Mouse (Mus musculus) thymus, adult 2 months (tissue): ENCODE measurements at regions not wholly inside any gene's neighbourhood (a gene's known extent, or its start where the extent isn't known, plus 50 kb on each side); places are given as distances from the start of the nearest gene placed in this dataset.

ENCODE experiments used
- DNase-seq: peaks from one replicate; pipeline ENCODE4 v3.0.0; 2021
- H3K27ac ChIP-seq: fragments of 200-500 bp; 2 replicates; pipeline ENCODE4 v1.5.1; 2012; ENCODE audit warnings: low read length, control low read depth; ENCODE audit not compliant: control insufficient read depth, insufficient read depth
- H3K27me3 ChIP-seq: fragments of 200-500 bp; 2 replicates; pipeline ENCODE4 v1.6.1; 2012; ENCODE audit warnings: mild to moderate bottlenecking, low read length, moderate library complexity, mixed read lengths; ENCODE audit not compliant: control insufficient read depth, insufficient read depth
- H3K36me3 ChIP-seq: fragments of 200-500 bp; 2 replicates; pipeline ENCODE4 v1.6.1; 2012; ENCODE audit warnings: mild to moderate bottlenecking, low read length, moderate library complexity; ENCODE audit not compliant: control insufficient read depth, insufficient read depth
- H3K4me1 ChIP-seq: fragments of 200-500 bp; replicated peaks from 2 replicates; pipeline ENCODE4 v1.6.1; 2012; ENCODE audit warnings: low read length; ENCODE audit not compliant: control insufficient read depth, insufficient read depth
- H3K4me3 ChIP-seq: fragments of 200-500 bp; 2 replicates; pipeline ENCODE4 v1.5.1; 2012; ENCODE audit warnings: mild to moderate bottlenecking, low read length, control low read depth, moderate library complexity; ENCODE audit not compliant: control insufficient read depth, insufficient read depth
- CTCF ChIP-seq: fragments of 200-500 bp; IDR thresholded peaks from 2 replicates; pipeline ENCODE4 v1.5.1; 2012; ENCODE audit warnings: mild to moderate bottlenecking, control low read depth, low read length, moderate library complexity, borderline replicate concordance; ENCODE audit not compliant: control insufficient read depth, poor library complexity, insufficient read depth; ENCODE audit errors: extremely low read depth
- POLR2A ChIP-seq: fragments of 200-500 bp; IDR thresholded peaks from 2 replicates; pipeline ENCODE4 v1.6.1; 2012; ENCODE audit warnings: mild to moderate bottlenecking, low read length, control low read depth, moderate library complexity; ENCODE audit not compliant: control insufficient read depth, poor library complexity, insufficient read depth; ENCODE audit errors: extremely low read depth
- WGBS: fragments of 180-500 bp; shearing (Covaris S2); methylation state at CpG from one replicate; pipeline ENCODE4 v1.1.7; 2018; 5-methylcytosine and 5-hydroxymethylcytosine counted together

DNA sequence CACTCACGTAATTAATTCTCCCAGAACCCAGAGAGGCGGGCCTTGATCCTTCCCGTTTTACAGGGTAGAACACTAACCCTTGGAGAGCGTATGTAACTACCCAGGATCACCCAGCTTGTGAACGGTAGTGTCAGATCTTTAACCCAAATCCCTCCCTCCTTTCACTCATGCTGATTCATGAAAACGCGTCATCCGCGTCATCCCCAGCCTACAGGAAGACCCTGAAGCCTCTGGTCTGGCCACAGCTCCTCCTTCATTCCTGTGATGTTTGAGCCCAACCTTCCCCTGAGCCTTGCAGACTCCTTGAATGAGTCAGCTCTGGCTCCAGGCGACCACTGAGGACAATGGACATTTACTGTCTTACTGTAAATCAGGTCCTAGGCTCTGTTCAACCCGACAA lies 49.8 kb upstream of the Tle3 start:
- no peaks in the 10 kb centered on the region for H3K36me3 ChIP-seq
- peak; percentile 29 for DNase-seq
- no peak overlapping the region for H3K4me3 ChIP-seq
- WGBS, result 17% methylated on average over 11 of the region's 11 CpGs
- peaks cover 11% of the 10 kb centered on the region for H3K4me1 ChIP-seq
- TF ChIP-seq CTCF (no peak), POLR2A (no peak)
- H3K27me3 ChIP-seq, result no peaks in the 10 kb centered on the region
- H3K27ac ChIP-seq, result no peak overlapping the region
